Mouse (Mus musculus) kidney, adult 2 months (tissue): Measurements from ENCODE around the gene Arhgef15.

Experiments used
- CTCF ChIP-seq: fragments of 200-500 bp; conservative IDR thresholded peaks from 2 replicates; pipeline ENCODE4 v1.5.1; 2011; ENCODE audit warnings: low read depth, mild to moderate bottlenecking, control low read depth, low read length, moderate library complexity, mixed read lengths; ENCODE audit not compliant: insufficient read depth, insufficient read length
- POLR2A ChIP-seq: fragments of 200-500 bp; IDR thresholded peaks from one replicate; pipeline ENCODE4 v1.6.1; 2011; ENCODE audit warnings: low read depth, low read length, control low read depth

DNA sequence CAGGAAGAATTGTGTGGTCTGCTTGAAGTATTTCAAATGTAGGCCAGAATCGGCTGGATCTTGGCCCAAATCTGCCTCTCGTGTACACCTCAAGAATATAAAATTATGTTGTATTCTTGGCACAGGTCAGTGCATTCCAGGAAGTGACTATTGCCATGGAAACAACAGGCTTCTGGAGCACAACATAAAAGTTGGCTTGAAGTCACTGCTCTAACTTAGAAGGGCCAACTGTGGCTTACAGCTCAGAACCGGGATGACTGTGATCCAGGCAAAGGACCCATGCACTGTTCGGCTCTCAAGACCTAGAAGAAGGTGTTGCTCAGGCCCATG lies 50.9 kb downstream of the Arhgef15 start:
- TF ChIP-seq POLR2A (no peak), CTCF (no peak)
